Mouse (Mus musculus): Measurements from ENCODE around the gene Npc1l1. TPM values are rescaled to one million over a fixed set of nuclear protein-coding genes. Genes with fewer than 3 reads are reported as not detected.

Gene Npc1l1
- total RNA-seq, 2 experiments from 2014 or later = not detected

GRCm38 (mm10) chr11:6216834-6217233 is 13.1 kb downstream of the Npc1l1 start:
- no peak for ATAC-seq (replicated peaks; ENCODE audit: low FRiP score, poor library complexity, severe bottlenecking)

GRCm38 (mm10) chr11:6208158-6208557 is 21.8 kb downstream of the Npc1l1 start:
- no peak for ATAC-seq (replicated peaks; ENCODE audit: low FRiP score, poor library complexity, severe bottlenecking)

GRCm38 (mm10) chr11:6207090-6207489 is 22.9 kb downstream of the Npc1l1 start:
- no peak for ATAC-seq (replicated peaks; ENCODE audit: low FRiP score, poor library complexity, severe bottlenecking)

GRCm38 (mm10) chr11:6200570-6200969 is 29.4 kb downstream of the Npc1l1 start:
- no peak for ATAC-seq (replicated peaks; ENCODE audit: low FRiP score, poor library complexity, severe bottlenecking)

- ATAC-seq (replicated peaks; ENCODE audit: low FRiP score, poor library complexity, severe bottlenecking) = peak; percentile 97
Measured at GRCm38 (mm10) chr11:6200087-6200569, 29.8 kb downstream of the Npc1l1 start, which contains the start of gene Nudcd3. TSS of gene Nudcd3 (minus strand) at chr11:6200415.

GRCm38 (mm10) chr11:6199410-6200086 is 30.4 kb downstream of the Npc1l1 start, which contains the start of gene A730071L15Rik:
TSS of gene A730071L15Rik (plus strand) at chr11:6200029.
- ATAC-seq (replicated peaks; ENCODE audit: low FRiP score, poor library complexity, severe bottlenecking) = peak; percentile 64

- no peak for ATAC-seq (replicated peaks; ENCODE audit: low FRiP score, poor library complexity, severe bottlenecking)
Measured at GRCm38 (mm10) chr11:6198449-6198848, 31.5 kb downstream of the Npc1l1 start.

GRCm38 (mm10) chr11:6196780-6197179 is 33.2 kb downstream of the Npc1l1 start:
- no peak for ATAC-seq (replicated peaks; ENCODE audit: low FRiP score, poor library complexity, severe bottlenecking)

GRCm38 (mm10) chr11:6187878-6188277 is 42.1 kb downstream of the Npc1l1 start:
- peak; percentile 81 for ATAC-seq (replicated peaks; ENCODE audit: low FRiP score, poor library complexity, severe bottlenecking)

GRCm38 (mm10) chr11:6187399-6187798 is 42.5 kb downstream of the Npc1l1 start:
- ATAC-seq (replicated peaks; ENCODE audit: low FRiP score, poor library complexity, severe bottlenecking) = no peak

- ATAC-seq (replicated peaks; ENCODE audit: low FRiP score, poor library complexity, severe bottlenecking) = no peak
Measured at GRCm38 (mm10) chr11:6184202-6184935, 45.6 kb downstream of the Npc1l1 start.

- no peak for ATAC-seq (replicated peaks; ENCODE audit: low FRiP score, poor library complexity, severe bottlenecking)
Measured at GRCm38 (mm10) chr11:6183246-6183645, 46.7 kb downstream of the Npc1l1 start.

- no peak for ATAC-seq (replicated peaks; ENCODE audit: low FRiP score, poor library complexity, severe bottlenecking)
Measured at GRCm38 (mm10) chr11:6180811-6181399, 49.0 kb downstream of the Npc1l1 start.

- ATAC-seq (replicated peaks; ENCODE audit: low FRiP score, poor library complexity, severe bottlenecking) = no peak
Measured at GRCm38 (mm10) chr11:6179194-6179593, 50.7 kb downstream of the Npc1l1 start.

- no peak for ATAC-seq (replicated peaks; ENCODE audit: low FRiP score, poor library complexity, severe bottlenecking)
Measured at GRCm38 (mm10) chr11:6178673-6179166, 51.2 kb downstream of the Npc1l1 start.

GRCm38 (mm10) chr11:6177781-6178420 is 52.0 kb downstream of the Npc1l1 start:
- ATAC-seq (replicated peaks; ENCODE audit: low FRiP score, poor library complexity, severe bottlenecking) = no peak

GRCm38 (mm10) chr11:6175506-6175905 is 54.4 kb downstream of the Npc1l1 start:
- ATAC-seq (replicated peaks; ENCODE audit: low FRiP score, poor library complexity, severe bottlenecking) = no peak

- no peak for ATAC-seq (replicated peaks; ENCODE audit: low FRiP score, poor library complexity, severe bottlenecking)
Measured at GRCm38 (mm10) chr11:6174719-6175118, 55.2 kb downstream of the Npc1l1 start.

- no peak for ATAC-seq (replicated peaks; ENCODE audit: low FRiP score, poor library complexity, severe bottlenecking)
Measured at GRCm38 (mm10) chr11:6169041-6169663, 60.8 kb downstream of the Npc1l1 start.

- no peak for ATAC-seq (replicated peaks; ENCODE audit: low FRiP score, poor library complexity, severe bottlenecking)
Measured at GRCm38 (mm10) chr11:6166351-6166750, 63.6 kb downstream of the Npc1l1 start.
